Mouse (Mus musculus): ENCODE measurements at regions not wholly inside any gene's neighbourhood (a gene's known extent, or its start where the extent isn't known, plus 50 kb on each side); places are given as distances from the start of the nearest gene placed in this dataset. TPM values are rescaled to one million over a fixed set of nuclear protein-coding genes. Genes with fewer than 3 reads are reported as not detected.

- no peak for ATAC-seq (ENCODE audit: insufficient number of reproducible peaks, insufficient read depth, low FRiP score, low TSS enrichment, low read depth)
- no peak overlapping the region for H3K4me3 ChIP-seq (replicated peaks)
- H3K9me3 ChIP-seq: no peaks in the 10 kb centered on the region
- no peak overlapping the region for H3K9ac ChIP-seq (replicated peaks)
- no peak overlapping the region for H3K27ac ChIP-seq
- no peak overlapping the region for H3K4me2 ChIP-seq
- WGBS: 87% methylated on average over 5 of the region's 5 CpGs
- no peaks in the 10 kb centered on the region for H3K4me1 ChIP-seq (replicated peaks)
- H3K36me3 ChIP-seq: no peaks in the 10 kb centered on the region
- no peaks in the 10 kb centered on the region for H3K27me3 ChIP-seq
Measured at GRCm38 (mm10) chr3:38555939-38556338, 71.3 kb upstream of the Ankrd50 start.

GRCm38 (mm10) chr3:38553470-38554043 is 68.9 kb upstream of the Ankrd50 start:
- Histone ChIP-seq H3K9ac (replicated peaks) (no peak overlapping the region), H3K9me3 (no peaks in the 10 kb centered on the region), H3K27ac (no peak overlapping the region), H3K4me3 (replicated peaks) (no peak overlapping the region), H3K27me3 (no peaks in the 10 kb centered on the region), H3K4me1 (replicated peaks) (no peaks in the 10 kb centered on the region), H3K36me3 (no peaks in the 10 kb centered on the region), H3K4me2 (no peak overlapping the region)
- 80% methylated on average over 4 of the region's 4 CpGs for WGBS
- no peak for ATAC-seq (ENCODE audit: insufficient number of reproducible peaks, insufficient read depth, low FRiP score, low TSS enrichment, low read depth)

- Histone ChIP-seq H3K9me3 (no peaks in the 10 kb centered on the region), H3K9ac (replicated peaks) (no peak overlapping the region), H3K27me3 (no peaks in the 10 kb centered on the region), H3K27ac (no peak overlapping the region), H3K4me1 (replicated peaks) (no peaks in the 10 kb centered on the region), H3K36me3 (no peaks in the 10 kb centered on the region), H3K4me3 (replicated peaks) (no peak overlapping the region), H3K4me2 (no peak overlapping the region)
- 65% methylated on average over 3 of the region's 3 CpGs for WGBS
- ATAC-seq (ENCODE audit: insufficient number of reproducible peaks, insufficient read depth, low FRiP score, low TSS enrichment, low read depth): no peak
Measured at GRCm38 (mm10) chr3:38547032-38547431, 62.4 kb upstream of the Ankrd50 start.

GRCm38 (mm10) chr3:38545501-38545896 is 60.9 kb upstream of the Ankrd50 start:
- H3K9ac ChIP-seq (replicated peaks): no peak overlapping the region
- no peaks in the 10 kb centered on the region for H3K27me3 ChIP-seq
- ATAC-seq (ENCODE audit: insufficient number of reproducible peaks, insufficient read depth, low FRiP score, low TSS enrichment, low read depth): no peak
- no peaks in the 10 kb centered on the region for H3K9me3 ChIP-seq
- WGBS: 83% methylated on average over 3 of the region's 3 CpGs
- no peak overlapping the region for H3K27ac ChIP-seq
- H3K4me3 ChIP-seq (replicated peaks): no peak overlapping the region
- H3K4me1 ChIP-seq (replicated peaks): no peaks in the 10 kb centered on the region
- H3K4me2 ChIP-seq: no peak overlapping the region
- H3K36me3 ChIP-seq: no peaks in the 10 kb centered on the region

GRCm38 (mm10) chr3:38544718-38545500 is 60.3 kb upstream of the Ankrd50 start:
- ATAC-seq (ENCODE audit: insufficient number of reproducible peaks, insufficient read depth, low FRiP score, low TSS enrichment, low read depth): no peak
- Histone ChIP-seq H3K9ac (replicated peaks) (no peak overlapping the region), H3K4me2 (no peak overlapping the region), H3K36me3 (no peaks in the 10 kb centered on the region), H3K27ac (no peak overlapping the region), H3K27me3 (no peaks in the 10 kb centered on the region), H3K4me1 (replicated peaks) (no peaks in the 10 kb centered on the region), H3K4me3 (replicated peaks) (no peak overlapping the region), H3K9me3 (no peaks in the 10 kb centered on the region)
- 81% methylated on average over 4 of the region's 4 CpGs for WGBS

- Histone ChIP-seq H3K4me3 (replicated peaks) (no peak overlapping the region), H3K36me3 (no peaks in the 10 kb centered on the region), H3K4me2 (no peak overlapping the region), H3K9me3 (no peaks in the 10 kb centered on the region), H3K4me1 (replicated peaks) (no peaks in the 10 kb centered on the region), H3K9ac (replicated peaks) (no peak overlapping the region), H3K27me3 (no peaks in the 10 kb centered on the region), H3K27ac (no peak overlapping the region)
- 92% methylated on average over 3 of the region's 3 CpGs for WGBS
- no peak for ATAC-seq (ENCODE audit: insufficient number of reproducible peaks, insufficient read depth, low FRiP score, low TSS enrichment, low read depth)
Measured at GRCm38 (mm10) chr3:38543816-38544215, 59.2 kb upstream of the Ankrd50 start.

- H3K36me3 ChIP-seq: no peaks in the 10 kb centered on the region
- no peak overlapping the region for H3K9ac ChIP-seq (replicated peaks)
- no peaks in the 10 kb centered on the region for H3K4me1 ChIP-seq (replicated peaks)
- no peak overlapping the region for H3K4me3 ChIP-seq (replicated peaks)
- 68% methylated on average over 3 of the region's 3 CpGs for WGBS
- H3K9me3 ChIP-seq: no peaks in the 10 kb centered on the region
- no peak overlapping the region for H3K4me2 ChIP-seq
- H3K27me3 ChIP-seq: no peaks in the 10 kb centered on the region
- no peak for ATAC-seq (ENCODE audit: insufficient number of reproducible peaks, insufficient read depth, low FRiP score, low TSS enrichment, low read depth)
- no peak overlapping the region for H3K27ac ChIP-seq
Measured at GRCm38 (mm10) chr3:38541296-38541695, 56.7 kb upstream of the Ankrd50 start.

GRCm38 (mm10) chr3:38538309-38538708 is 53.7 kb upstream of the Ankrd50 start:
- no peak overlapping the region for H3K9ac ChIP-seq (replicated peaks)
- no peak overlapping the region for H3K4me3 ChIP-seq (replicated peaks)
- no peaks in the 10 kb centered on the region for H3K4me1 ChIP-seq (replicated peaks)
- no peak overlapping the region for H3K27ac ChIP-seq
- H3K4me2 ChIP-seq: no peak overlapping the region
- no peak for ATAC-seq (ENCODE audit: insufficient number of reproducible peaks, insufficient read depth, low FRiP score, low TSS enrichment, low read depth)
- no peaks in the 10 kb centered on the region for H3K27me3 ChIP-seq
- no peaks in the 10 kb centered on the region for H3K36me3 ChIP-seq
- H3K9me3 ChIP-seq: no peaks in the 10 kb centered on the region
- 85% methylated on average over 2 of the region's 2 CpGs for WGBS

- no peak for ATAC-seq (ENCODE audit: insufficient number of reproducible peaks, insufficient read depth, low FRiP score, low TSS enrichment, low read depth)
- H3K27ac ChIP-seq: no peak overlapping the region
- no peak overlapping the region for H3K4me2 ChIP-seq
- no peak overlapping the region for H3K4me3 ChIP-seq (replicated peaks)
- no peaks in the 10 kb centered on the region for H3K36me3 ChIP-seq
- H3K4me1 ChIP-seq (replicated peaks): no peaks in the 10 kb centered on the region
- H3K27me3 ChIP-seq: no peaks in the 10 kb centered on the region
- no peak overlapping the region for H3K9ac ChIP-seq (replicated peaks)
- H3K9me3 ChIP-seq: no peaks in the 10 kb centered on the region
Measured at GRCm38 (mm10) chr3:38537770-38538169, 53.1 kb upstream of the Ankrd50 start.

Small RNAs in the stretch of these regions (microRNA-seq; reads per million reads assigned to microRNA genes)
- gene Gm24462: not detected

Measured in limb, embryonic 12.5 days (tissue).